Mouse (Mus musculus): ENCODE data around the gene Tmod3. TPM values are rescaled to one million over a fixed set of nuclear protein-coding genes. Genes with fewer than 3 reads are reported as not detected.
A peak's percentile ranks its signal among the peaks of the same experiment; 100 is the strongest.

Gene Tmod3
- polyA plus RNA-seq, 1 experiment from 2014 or later = 120 TPM

- no peak for TF ChIP-seq CTCF (IDR thresholded peaks at IDR 0.05; ENCODE audit: low read depth)
- H3K36me3 ChIP-seq (ENCODE audit: insufficient read depth, low read length) = no peaks in the 10 kb centered on the region
- H3K4me3 ChIP-seq (replicated peaks; ENCODE audit: low read depth, low read length) = no peak overlapping the region
- 62% methylated on average over 8 of the region's 8 CpGs for WGBS
- DNase-seq (ENCODE audit: low spot score) = no peak
- H3K27ac ChIP-seq = no peak overlapping the region
- no peak overlapping the region for H3K9ac ChIP-seq (ENCODE audit: low read depth, low read length)
- H3K4me2 ChIP-seq (ENCODE audit: low read length) = no peak overlapping the region
- H3K4me1 ChIP-seq (replicated peaks; ENCODE audit: insufficient read depth, low read length) = no peaks in the 10 kb centered on the region
- no peak for ATAC-seq (replicated peaks; ENCODE audit: low FRiP score, low read depth)
- no peaks in the 10 kb centered on the region for H3K9me3 ChIP-seq (replicated peaks; ENCODE audit: low read length)
- H3K27me3 ChIP-seq (ENCODE audit: insufficient read depth, low read length) = no peaks in the 10 kb centered on the region
Measured at GRCm38 (mm10) chr9:75479106-75479725, 80.2 kb downstream of the Tmod3 start.

GRCm38 (mm10) chr9:75477212-75477611 is 82.2 kb downstream of the Tmod3 start:
- no peak overlapping the region for H3K9ac ChIP-seq (ENCODE audit: low read depth, low read length)
- 0 out of 2 replicates have a peak, but pooled peaks cover 2% of the 10 kb centered on the region for H3K36me3 ChIP-seq (ENCODE audit: insufficient read depth, low read length)
- H3K27me3 ChIP-seq (ENCODE audit: insufficient read depth, low read length) = no peaks in the 10 kb centered on the region
- no peak overlapping the region for H3K4me2 ChIP-seq (ENCODE audit: low read length)
- TF ChIP-seq CTCF (IDR thresholded peaks at IDR 0.05; ENCODE audit: low read depth) = no peak
- H3K9me3 ChIP-seq (replicated peaks; ENCODE audit: low read length) = no peaks in the 10 kb centered on the region
- ATAC-seq (replicated peaks; ENCODE audit: low FRiP score, low read depth) (no peak), DNase-seq (ENCODE audit: low spot score) (no peak)
- WGBS = 59% methylated on average over 3 of the region's 3 CpGs
- H3K4me3 ChIP-seq (replicated peaks; ENCODE audit: low read depth, low read length) = no peak overlapping the region
- no peaks in the 10 kb centered on the region for H3K4me1 ChIP-seq (replicated peaks; ENCODE audit: insufficient read depth, low read length)
- H3K27ac ChIP-seq = no peak overlapping the region

GRCm38 (mm10) chr9:75468297-75468696 is 91.2 kb downstream of the Tmod3 start:
- peak; percentile 39 for DNase-seq (ENCODE audit: low spot score)
- peaks cover 38% of the 10 kb centered on the region for H3K36me3 ChIP-seq (ENCODE audit: insufficient read depth, low read length)

GRCm38 (mm10) chr9:75467581-75467980 is 91.9 kb downstream of the Tmod3 start:
- H3K4me3 ChIP-seq (replicated peaks; ENCODE audit: low read depth, low read length) = no peak overlapping the region
- no peaks in the 10 kb centered on the region for H3K9me3 ChIP-seq (replicated peaks; ENCODE audit: low read length)
- DNase-seq (ENCODE audit: low spot score) (no peak), ATAC-seq (replicated peaks; ENCODE audit: low FRiP score, low read depth) (no peak)
- H3K9ac ChIP-seq (ENCODE audit: low read depth, low read length) = no peak overlapping the region
- H3K27ac ChIP-seq = no peak overlapping the region
- no peak overlapping the region for H3K4me2 ChIP-seq (ENCODE audit: low read length)
- H3K4me1 ChIP-seq (replicated peaks; ENCODE audit: insufficient read depth, low read length) = no peaks in the 10 kb centered on the region
- H3K27me3 ChIP-seq (ENCODE audit: insufficient read depth, low read length) = no peaks in the 10 kb centered on the region
- WGBS = 95% methylated on average over 3 of the region's 3 CpGs
- peaks cover 39% of the 10 kb centered on the region for H3K36me3 ChIP-seq (ENCODE audit: insufficient read depth, low read length)
- TF ChIP-seq CTCF (IDR thresholded peaks at IDR 0.05; ENCODE audit: low read depth) = no peak; the same call in 1 of the 2 replicates

More at GRCm38 (mm10) chr9:75468297-75468696, 91.2 kb downstream of the Tmod3 start:
- Histone ChIP-seq H3K4me3 (replicated peaks; ENCODE audit: low read depth, low read length) (no peak overlapping the region), H3K27me3 (ENCODE audit: insufficient read depth, low read length) (no peaks in the 10 kb centered on the region), H3K9me3 (replicated peaks; ENCODE audit: low read length) (no peaks in the 10 kb centered on the region), H3K4me1 (replicated peaks; ENCODE audit: insufficient read depth, low read length) (no peaks in the 10 kb centered on the region), H3K9ac (ENCODE audit: low read depth, low read length) (no peak overlapping the region), H3K27ac (no peak overlapping the region), H3K4me2 (ENCODE audit: low read length) (no peak overlapping the region)
- 87% methylated on average over 14 of the region's 14 CpGs for WGBS
- no peak for ATAC-seq (replicated peaks; ENCODE audit: low FRiP score, low read depth)
- peak; percentile 33; the same call in 1 of the 2 replicates for TF ChIP-seq CTCF (IDR thresholded peaks at IDR 0.05; ENCODE audit: low read depth)

GRCm38 (mm10) chr9:75466641-75467040 is 92.8 kb downstream of the Tmod3 start:
- H3K4me1 ChIP-seq (replicated peaks; ENCODE audit: insufficient read depth, low read length) = no peaks in the 10 kb centered on the region
- H3K9ac ChIP-seq (ENCODE audit: low read depth, low read length) = no peak overlapping the region
- DNase-seq (ENCODE audit: low spot score) (peak; percentile 27), ATAC-seq (replicated peaks; ENCODE audit: low FRiP score, low read depth) (no peak)
- no peak overlapping the region for H3K4me2 ChIP-seq (ENCODE audit: low read length)
- 95% methylated on average over 4 of the region's 4 CpGs for WGBS
- H3K36me3 ChIP-seq (ENCODE audit: insufficient read depth, low read length) = peaks cover 47% of the 10 kb centered on the region
- H3K9me3 ChIP-seq (replicated peaks; ENCODE audit: low read length) = no peaks in the 10 kb centered on the region
- peak; percentile 50 for TF ChIP-seq CTCF (IDR thresholded peaks at IDR 0.05; ENCODE audit: low read depth)
- no peaks in the 10 kb centered on the region for H3K27me3 ChIP-seq (ENCODE audit: insufficient read depth, low read length)
- H3K27ac ChIP-seq = no peak overlapping the region
- no peak overlapping the region for H3K4me3 ChIP-seq (replicated peaks; ENCODE audit: low read depth, low read length)

- H3K4me3 ChIP-seq (replicated peaks; ENCODE audit: low read depth, low read length) = no peak overlapping the region
- H3K27ac ChIP-seq = no peak overlapping the region
- no peaks in the 10 kb centered on the region for H3K27me3 ChIP-seq (ENCODE audit: insufficient read depth, low read length)
- DNase-seq (ENCODE audit: low spot score) = no peak
- WGBS = 94% methylated on average over 9 of the region's 9 CpGs
- ATAC-seq (replicated peaks; ENCODE audit: low FRiP score, low read depth) = no peak
- H3K9ac ChIP-seq (ENCODE audit: low read depth, low read length) = no peak overlapping the region
- H3K9me3 ChIP-seq (replicated peaks; ENCODE audit: low read length) = no peaks in the 10 kb centered on the region
- no peak for TF ChIP-seq CTCF (IDR thresholded peaks at IDR 0.05; ENCODE audit: low read depth)
- H3K4me2 ChIP-seq (ENCODE audit: low read length) = no peak overlapping the region
- no peaks in the 10 kb centered on the region for H3K4me1 ChIP-seq (replicated peaks; ENCODE audit: insufficient read depth, low read length)
- H3K36me3 ChIP-seq (ENCODE audit: insufficient read depth, low read length) = peaks cover 48% of the 10 kb centered on the region
Measured at GRCm38 (mm10) chr9:75465856-75466255, 93.6 kb downstream of the Tmod3 start.
